Mouse (Mus musculus) gastrocnemius, adult 2 months (tissue): ENCODE measurements around the gene Qser1. TPM values are rescaled to one million over a fixed set of nuclear protein-coding genes. Genes with fewer than 3 reads are reported as not detected.

Experiments
- DNase-seq: peaks from one replicate; pipeline ENCODE4 v3.0.0; 2022
- H3K27ac ChIP-seq: fragments of 200-600 bp; 2 replicates; pipeline ENCODE4 v1.8.1; 2022; ENCODE audit warnings: mild to moderate bottlenecking
- H3K4me3 ChIP-seq: fragments of 200-600 bp; 2 replicates; pipeline ENCODE4 v1.8.1; 2022; ENCODE audit warnings: mild to moderate bottlenecking, moderate library complexity
- CTCF ChIP-seq: fragments of 200-600 bp; IDR thresholded peaks from 2 replicates; pipeline ENCODE4 v1.8.1; 2022; ENCODE audit warnings: antibody characterized with exemption, mild to moderate bottlenecking, moderate library complexity
- intact Hi-C: fragments of 180-260 bp; cut with DNase I; formaldehyde crosslinking; loops from one replicate; pipeline ENCODE4 v1.15.1; 2025
- total RNA-seq, 2 experiments: library from RNA; stranded (reverse); gene quantifications; 2 replicates each; pipeline ENCODE4 v1.2.3; 2021

The Qser1 gene
- total RNA-seq, 2 experiments from 2014 or later = 53.4 to 64.6 TPM

DNA sequence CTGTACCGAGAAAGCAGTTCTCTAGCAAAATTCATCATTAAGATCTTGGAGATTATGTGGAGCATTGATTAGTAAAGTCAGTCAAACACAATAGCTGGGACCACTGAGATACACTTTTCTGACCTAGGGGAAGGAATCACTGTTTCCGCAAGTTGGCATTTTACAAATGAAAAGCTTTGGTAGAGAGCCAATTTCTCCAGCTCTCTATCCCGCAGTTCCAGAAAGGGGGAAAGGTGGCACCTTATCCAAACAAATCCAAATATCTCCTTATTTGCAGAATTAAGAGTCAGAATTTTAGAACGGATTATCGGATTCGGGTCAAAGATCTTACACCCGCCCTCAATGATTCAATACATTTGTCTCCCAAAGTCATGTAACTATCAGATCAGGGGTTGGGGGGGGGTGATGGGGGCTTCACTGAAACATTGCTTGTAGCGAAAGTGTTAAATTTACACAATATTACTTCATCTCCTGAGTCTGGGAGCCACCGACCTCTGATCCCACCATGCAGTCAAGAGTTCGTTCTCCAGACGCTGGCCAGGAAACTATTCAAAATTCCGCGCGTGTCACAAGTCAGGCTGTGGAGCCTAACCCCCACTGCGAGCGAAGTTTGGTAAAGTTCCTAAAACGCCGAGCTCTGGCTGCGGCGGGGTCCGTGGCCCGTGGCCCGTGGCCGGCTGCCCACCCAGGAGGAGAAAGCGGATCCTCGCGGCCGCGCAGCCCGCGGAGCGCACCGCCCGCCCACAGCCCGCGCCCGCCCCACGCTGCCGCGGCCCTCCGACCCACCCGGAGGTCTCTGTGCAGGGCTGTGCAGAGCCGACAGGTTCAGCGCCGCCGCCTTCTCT lies 74.4 kb downstream of the Qser1 start:
- Histone ChIP-seq H3K4me3 (peak overlapping the region; percentile 87), H3K27ac (peak overlapping the region; percentile 82)
- no peak for DNase-seq
- no peak for TF ChIP-seq CTCF
- intact Hi-C loops = no loop called here

GRCm38 (mm10) chr2:104741015-104741758 lies 75.4 kb downstream of the Qser1 start:
- Histone ChIP-seq H3K27ac (0 out of 2 replicates have a peak overlapping the region, but pooled peaks have one; percentile 8), H3K4me3 (peak overlapping the region; percentile 87)
- intact Hi-C loops = no loop called here
- DNase-seq = peak; percentile 23
- no peak for TF ChIP-seq CTCF

DNA sequence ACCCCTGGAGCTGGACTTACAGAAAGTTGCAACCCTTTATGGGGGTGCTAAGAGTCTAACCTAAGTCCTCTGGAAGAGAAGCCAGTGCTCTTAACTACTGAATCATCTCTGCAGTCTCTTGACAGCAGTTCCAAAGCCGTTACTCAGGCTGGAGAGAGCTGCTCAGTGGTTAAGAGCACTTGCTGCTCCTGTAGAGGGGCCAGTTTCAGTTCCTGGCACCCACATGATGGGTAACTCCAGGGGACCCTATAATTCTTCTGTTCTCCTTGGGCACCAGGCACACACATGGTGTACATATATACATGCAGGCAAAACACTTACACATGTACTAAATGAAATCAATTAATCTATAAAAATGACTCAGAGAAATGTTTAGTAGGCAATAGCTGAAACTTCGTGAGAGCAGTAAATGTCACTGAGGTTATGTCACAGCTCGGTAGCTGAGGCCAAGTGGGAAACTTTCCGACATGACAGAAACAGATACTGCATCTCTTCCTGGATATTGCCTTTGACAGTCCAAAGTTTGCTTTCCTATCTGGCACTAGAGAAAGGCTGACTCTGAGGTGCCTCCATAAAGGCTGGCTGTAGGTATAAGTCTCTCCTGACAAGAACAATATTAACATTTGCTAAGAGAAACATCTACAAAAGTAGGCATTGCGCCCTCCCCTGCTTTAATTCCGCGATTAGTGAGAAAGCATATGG lies 76.2 kb downstream of the Qser1 start:
- H3K4me3 ChIP-seq = peak overlapping the region; percentile 87
- intact Hi-C loops = no loop called here
- peak; percentile 20 for DNase-seq
- H3K27ac ChIP-seq = no peak overlapping the region
- no peak for TF ChIP-seq CTCF

DNA sequence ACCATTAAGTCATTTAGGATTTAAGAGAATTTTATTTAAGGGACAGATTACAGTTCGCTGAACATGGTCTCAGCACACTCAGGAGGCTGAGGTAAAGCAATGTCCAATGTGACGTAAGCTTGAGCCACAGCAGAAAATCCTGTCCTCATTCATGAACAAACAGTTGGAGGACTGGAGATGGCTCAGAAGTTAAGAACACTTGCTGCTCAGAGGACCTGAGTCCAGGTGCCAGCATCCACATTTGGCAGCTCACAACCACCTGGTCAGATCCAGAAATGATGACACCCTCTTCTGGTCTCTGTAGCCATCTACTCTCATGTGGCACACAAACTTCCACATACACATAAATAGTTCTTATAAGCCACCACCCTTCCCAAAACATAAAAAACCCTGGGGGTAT lies 76.9 kb downstream of the Qser1 start:
- DNase-seq = no peak
- intact Hi-C loops = no loop called here
- Histone ChIP-seq H3K4me3 (no peak overlapping the region), H3K27ac (no peak overlapping the region)
- no peak for TF ChIP-seq CTCF

DNA sequence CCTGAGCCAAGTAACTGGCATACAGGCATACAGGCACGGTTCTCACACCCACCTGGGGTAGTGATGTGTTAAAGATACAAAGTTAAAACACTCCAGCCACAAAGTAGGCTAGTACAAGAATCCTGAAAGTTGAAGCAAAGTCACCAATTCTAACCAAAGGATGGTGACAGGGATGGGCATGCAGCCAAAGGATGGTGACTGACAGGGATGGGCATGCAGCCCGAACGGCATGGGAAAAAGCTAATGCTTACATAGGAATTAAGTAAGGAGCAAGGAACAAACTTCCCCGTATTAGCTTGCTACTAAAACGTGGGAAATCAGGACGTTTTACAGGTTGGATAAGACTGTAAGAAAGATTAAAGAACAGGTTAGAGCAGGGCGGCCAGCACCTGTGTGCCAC lies 80.3 kb downstream of the Qser1 start:
- intact Hi-C loops = no loop called here
- no peak for TF ChIP-seq CTCF
- Histone ChIP-seq H3K27ac (no peak overlapping the region), H3K4me3 (no peak overlapping the region)
- DNase-seq = no peak

GRCm38 (mm10) chr2:104732562-104733256 lies 83.9 kb downstream of the Qser1 start:
- DNase-seq = no peak
- TF ChIP-seq CTCF = no peak
- H3K27ac ChIP-seq = no peak overlapping the region
- no peak overlapping the region for H3K4me3 ChIP-seq
- intact Hi-C loops = no loop called here

- intact Hi-C loops = no loop called here
- Histone ChIP-seq H3K27ac (no peak overlapping the region), H3K4me3 (no peak overlapping the region)
- no peak for TF ChIP-seq CTCF
- DNase-seq = no peak
Observed at GRCm38 (mm10) chr2:104732033-104732444, 84.5 kb downstream of the Qser1 start.

DNA sequence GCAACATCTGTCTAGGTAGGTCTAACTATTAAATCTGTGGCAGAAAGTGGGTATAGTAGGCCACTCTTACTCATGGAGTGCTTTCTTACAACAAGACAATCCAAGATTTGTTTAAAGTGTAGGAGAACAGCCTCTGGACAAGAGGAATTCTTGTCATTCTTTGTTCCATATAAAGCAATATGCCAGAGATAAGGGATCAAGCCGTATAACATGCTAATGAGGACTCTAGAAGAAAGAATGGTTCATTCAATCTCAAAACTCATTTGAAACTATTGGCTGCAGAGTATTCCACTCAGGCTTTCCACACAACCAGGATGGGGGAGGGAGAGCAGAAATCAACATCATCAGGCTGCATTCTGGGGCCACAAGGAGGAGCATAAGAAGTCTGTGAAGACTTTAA lies 89.2 kb downstream of the Qser1 start:
- no peak for TF ChIP-seq CTCF
- H3K27ac ChIP-seq = no peak overlapping the region
- intact Hi-C loops = no loop called here
- no peak overlapping the region for H3K4me3 ChIP-seq
- DNase-seq = no peak

DNA sequence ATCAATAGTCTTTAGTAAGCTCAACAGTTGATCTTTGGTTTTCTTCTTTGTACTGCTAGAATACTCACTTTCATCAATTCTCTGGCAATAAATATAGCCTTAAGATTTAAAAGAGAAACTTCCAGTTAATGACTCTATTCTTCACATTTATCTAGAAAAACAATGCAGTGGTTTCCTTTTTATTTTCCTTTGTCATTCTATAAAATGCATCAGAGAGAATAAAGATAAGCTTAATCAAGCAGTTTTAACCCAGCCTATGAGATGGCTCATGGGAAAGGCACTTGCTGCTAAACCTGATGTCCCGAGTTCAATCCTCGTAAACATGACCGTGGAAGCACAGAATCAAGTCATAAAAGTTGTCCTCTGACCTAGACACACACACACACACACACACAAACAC lies 94.5 kb downstream of the Qser1 start:
- intact Hi-C loops = no loop called here

DNA sequence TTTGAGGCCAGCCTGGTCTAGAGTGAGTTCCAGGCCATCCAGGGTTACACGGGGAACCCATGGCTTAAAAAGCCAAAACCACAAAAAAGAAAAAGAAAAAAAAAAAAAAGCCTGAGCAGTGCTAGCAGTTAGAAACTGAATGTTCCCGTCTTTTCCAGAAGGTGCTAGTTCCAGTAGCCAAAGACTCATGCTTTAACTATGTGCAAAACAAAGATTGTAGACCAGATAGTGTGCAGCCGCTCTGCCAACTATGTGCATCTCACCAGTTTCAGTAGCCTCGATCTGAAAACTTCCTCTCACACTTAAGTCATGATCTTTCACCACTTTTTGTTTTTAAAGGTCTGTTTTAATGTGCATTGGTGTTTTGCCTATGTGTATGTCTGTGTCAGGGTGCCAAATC lies 98.7 kb downstream of the Qser1 start:
- intact Hi-C loops = no loop called here
- no peak for TF ChIP-seq CTCF
- DNase-seq = no peak
- Histone ChIP-seq H3K27ac (no peak overlapping the region), H3K4me3 (no peak overlapping the region)

More for the DNA sequence above, 94.5 kb downstream of the Qser1 start:
- TF ChIP-seq CTCF = no peak
- Histone ChIP-seq H3K27ac (no peak overlapping the region), H3K4me3 (no peak overlapping the region)
- DNase-seq = no peak

- TF ChIP-seq CTCF = no peak
- intact Hi-C loops = no loop called here
- no peak overlapping the region for H3K27ac ChIP-seq
- peak; percentile 42 for DNase-seq
- no peak overlapping the region for H3K4me3 ChIP-seq
Observed at GRCm38 (mm10) chr2:104717231-104717735, 99.3 kb downstream of the Qser1 start.

DNA sequence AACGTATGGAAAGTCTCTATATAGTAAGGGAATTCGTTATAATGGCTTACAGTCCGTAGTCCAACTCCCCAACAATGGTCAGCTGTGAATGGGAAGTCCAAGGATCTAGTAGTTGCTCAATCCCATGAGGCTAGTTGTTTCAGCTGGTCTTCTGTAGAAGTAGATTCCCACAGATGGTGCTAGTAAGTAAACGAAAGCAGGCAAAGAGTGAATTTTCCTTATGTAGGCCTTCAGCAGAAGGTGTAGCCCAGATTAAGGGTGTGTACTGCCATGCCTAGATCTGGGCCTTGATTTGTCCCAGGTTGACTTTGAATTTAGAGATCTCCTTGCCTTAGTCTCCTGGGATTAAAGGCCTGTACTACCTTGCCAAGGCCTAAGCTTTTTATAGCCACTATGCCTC lies 100.3 kb downstream of the Qser1 start, which contains the start of gene Pin1rt1:
Gene Pin1rt1 (minus strand): TSS at position 101 of the 400 bp plus-strand sequence.
- no peak within 1 kb of the TSS for H3K4me3 ChIP-seq
- no peak within 1 kb of the TSS for H3K27ac ChIP-seq
- TF ChIP-seq CTCF = no peak
- DNase-seq = no peak
- intact Hi-C loops = no loop called here
